Mouse (Mus musculus) kidney, adult 2 months (tissue): ENCODE measurements around the gene Hoxa11. TPM values are rescaled to one million over a fixed set of nuclear protein-coding genes. Genes with fewer than 3 reads are reported as not detected.

Experiments used
- DNase-seq: peaks from one replicate; pipeline ENCODE4 v3.0.0; 2021
- H3K27ac ChIP-seq: fragments of 200-500 bp; 2 replicates; pipeline ENCODE4 v1.5.1; 2012; ENCODE audit warnings: low read depth, low read length, control low read depth, inconsistent platforms; ENCODE audit not compliant: insufficient read depth
- H3K27me3 ChIP-seq: fragments of 200-500 bp; replicated peaks from 2 replicates; pipeline ENCODE4 v1.6.1; 2012; ENCODE audit warnings: mild to moderate bottlenecking, moderate library complexity, low read length, inconsistent platforms; ENCODE audit not compliant: control insufficient read depth, insufficient read depth
- H3K36me3 ChIP-seq: fragments of 200-500 bp; 2 replicates; pipeline ENCODE4 v1.6.1; 2012; ENCODE audit warnings: mild to moderate bottlenecking, moderate library complexity, low read length, inconsistent platforms; ENCODE audit not compliant: control insufficient read depth, insufficient read depth
- H3K4me1 ChIP-seq: fragments of 200-500 bp; 2 replicates; pipeline ENCODE4 v1.6.1; 2011; ENCODE audit warnings: low read length; ENCODE audit not compliant: control insufficient read depth, insufficient read depth
- H3K4me3 ChIP-seq: fragments of 200-500 bp; 2 replicates; pipeline ENCODE4 v1.5.1; 2011; ENCODE audit warnings: mild to moderate bottlenecking, low read depth, low read length, control low read depth; ENCODE audit not compliant: insufficient read depth
- CTCF ChIP-seq: fragments of 200-500 bp; conservative IDR thresholded peaks from 2 replicates; pipeline ENCODE4 v1.5.1; 2011; ENCODE audit warnings: low read depth, mild to moderate bottlenecking, control low read depth, low read length, moderate library complexity, mixed read lengths; ENCODE audit not compliant: insufficient read depth, insufficient read length
- POLR2A ChIP-seq: fragments of 200-500 bp; IDR thresholded peaks from one replicate; pipeline ENCODE4 v1.6.1; 2011; ENCODE audit warnings: low read depth, low read length, control low read depth
- WGBS: fragments of 180-500 bp; shearing (Covaris S2); methylation state at CpG from one replicate; pipeline ENCODE4 v1.1.7; 2018; 5-methylcytosine and 5-hydroxymethylcytosine counted together
- polyA plus RNA-seq: library from polyadenylated mRNA; depleted of rRNA; stranded (reverse); fragments of >200 nt; gene quantifications from 2 replicates; pipeline ENCODE4 v1.2.3, GENCODE M21; 2012

Hoxa11 gene
- polyA plus RNA-seq, 1 experiment: 3.7 TPM

DNA sequence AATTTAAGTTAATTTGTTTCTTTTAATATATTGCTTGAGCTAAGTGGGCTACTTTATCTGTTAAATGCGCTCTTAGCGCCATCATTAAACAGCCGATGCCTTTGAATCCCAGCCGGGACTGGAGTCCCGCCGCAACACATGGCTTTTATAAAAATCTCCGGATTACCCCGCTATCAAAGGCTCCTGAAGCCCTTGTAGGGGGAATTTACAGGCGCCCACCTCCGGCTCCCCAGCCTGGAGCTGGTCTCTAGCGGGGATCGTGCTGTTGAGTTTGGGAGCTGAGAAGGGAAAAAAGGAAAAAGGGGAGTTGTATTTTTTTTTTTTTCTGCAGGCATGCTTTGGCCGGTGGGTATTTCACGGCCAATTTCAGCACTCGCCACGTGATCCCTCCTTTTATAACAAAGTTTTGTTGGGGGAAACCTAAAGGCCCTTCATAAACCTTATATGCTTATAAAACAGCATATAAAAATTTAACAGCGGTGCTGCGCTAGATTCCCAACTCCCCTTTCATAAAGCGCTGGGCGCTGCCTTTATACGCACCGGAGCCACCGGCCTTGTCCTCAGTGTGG is 1.1 kb downstream of the Hoxa11 start:
- WGBS: 24% methylated on average over 23 of the region's 23 CpGs
- Histone ChIP-seq H3K4me3 (peak overlapping the region; percentile 62), H3K27ac (0 out of 2 replicates have a peak overlapping the region, but pooled peaks have one; percentile 73), H3K27me3 (peaks cover 3% of the 10 kb centered on the region; the same call in 1 of the 2 replicates), H3K36me3 (no peaks in the 10 kb centered on the region), H3K4me1 (peaks cover 6% of the 10 kb centered on the region; the same call in 1 of the 2 replicates)
- TF ChIP-seq CTCF (no peak), POLR2A (no peak)
- DNase-seq: no peak

GRCm38 (mm10) chr6:52243681-52244121 is 1.9 kb downstream of the Hoxa11 start:
- Histone ChIP-seq H3K4me1 (peaks cover 6% of the 10 kb centered on the region; the same call in 1 of the 2 replicates), H3K4me3 (peak overlapping the region; percentile 40), H3K27ac (peak overlapping the region; percentile 39; the same call in 1 of the 2 replicates), H3K27me3 (peaks cover 3% of the 10 kb centered on the region; the same call in 1 of the 2 replicates), H3K36me3 (no peaks in the 10 kb centered on the region)
- no peak for DNase-seq
- TF ChIP-seq CTCF (no peak), POLR2A (no peak)
- 58% methylated on average over 12 of the region's 12 CpGs for WGBS

DNA sequence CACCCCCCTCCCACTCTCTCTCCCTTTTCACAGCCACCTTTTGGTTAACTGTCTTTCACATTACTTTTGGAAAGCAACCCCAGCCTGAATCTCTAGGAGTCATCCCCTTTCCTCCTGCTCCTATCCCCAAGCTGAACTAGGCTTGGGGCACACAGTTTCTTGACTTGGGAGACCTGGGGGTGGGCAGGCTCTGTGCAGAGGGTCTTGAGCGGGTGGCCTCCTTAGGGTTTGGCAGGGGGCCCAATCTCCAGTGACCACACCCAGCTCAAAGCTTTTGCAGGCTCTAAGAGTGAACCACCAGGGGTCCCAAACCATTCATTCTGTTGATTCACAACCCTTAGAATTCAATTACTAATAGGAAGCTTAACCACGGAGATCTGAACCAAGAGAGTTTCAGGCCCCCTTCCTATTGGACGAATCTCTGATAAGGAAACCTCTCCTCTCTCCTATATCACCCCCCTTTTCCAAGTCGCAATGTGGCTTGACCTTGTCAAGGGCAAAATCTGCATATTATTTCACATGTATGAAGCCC is 2.7 kb downstream of the Hoxa11 start:
- H3K27ac ChIP-seq: no peak overlapping the region
- no peak for DNase-seq
- no peak for TF ChIP-seq POLR2A
- TF ChIP-seq CTCF: no peak
- 73% methylated on average over 4 of the region's 4 CpGs for WGBS
- H3K36me3 ChIP-seq: no peaks in the 10 kb centered on the region
- H3K27me3 ChIP-seq: peaks cover 3% of the 10 kb centered on the region; the same call in 1 of the 2 replicates
- no peak overlapping the region for H3K4me3 ChIP-seq
- peaks cover 7% of the 10 kb centered on the region; the same call in 1 of the 2 replicates for H3K4me1 ChIP-seq

GRCm38 (mm10) chr6:52241001-52241621 is 4.5 kb downstream of the Hoxa11 start:
- DNase-seq: no peak
- peaks cover 3% of the 10 kb centered on the region; the same call in 1 of the 2 replicates for H3K27me3 ChIP-seq
- no peaks in the 10 kb centered on the region for H3K36me3 ChIP-seq
- WGBS: 39% methylated on average over 9 of the region's 9 CpGs
- H3K4me3 ChIP-seq: no peak overlapping the region
- TF ChIP-seq CTCF (no peak), POLR2A (no peak)
- peaks cover 19% of the 10 kb centered on the region; the same call in 1 of the 2 replicates for H3K4me1 ChIP-seq
- no peak overlapping the region; the same call in 1 of the 2 replicates for H3K27ac ChIP-seq

GRCm38 (mm10) chr6:52240389-52241000 is 5.1 kb downstream of the Hoxa11 start, which contains the start of gene Hoxa10:
TSS of gene Hoxa10 (minus strand) at chr6:52240854.
- 9% methylated on average over 35 of the region's 35 CpGs for WGBS
- H3K36me3 ChIP-seq: no peaks in the 10 kb centered on the region
- peak within 1 kb of the TSS; percentile 63 for H3K4me3 ChIP-seq
- no peak for TF ChIP-seq POLR2A
- TF ChIP-seq CTCF: peak; percentile 73
- H3K4me1 ChIP-seq: peaks cover 25% of the 10 kb centered on the region
- peaks cover 3% of the 10 kb centered on the region; the same call in 1 of the 2 replicates for H3K27me3 ChIP-seq
- peak within 1 kb of the TSS; percentile 82 for H3K27ac ChIP-seq
- DNase-seq: peak; percentile 97

- Histone ChIP-seq H3K4me1 (peaks cover 30% of the 10 kb centered on the region), H3K27ac (peak overlapping the region; percentile 82), H3K27me3 (no peaks in the 10 kb centered on the region; the same call in 1 of the 2 replicates), H3K4me3 (peak overlapping the region; percentile 63), H3K36me3 (no peaks in the 10 kb centered on the region)
- DNase-seq: peak; percentile 59
- TF ChIP-seq CTCF: no peak
- no peak for TF ChIP-seq POLR2A
- WGBS: 9% methylated on average over 30 of the region's 30 CpGs
These were observed 5.8 kb downstream of the Hoxa11 start for GRCm38 (mm10) chr6:52239625-52240388.
